Mouse (Mus musculus) heart, embryonic 11.5 days (tissue): Measurements from ENCODE around the gene Sdk2. TPM values are rescaled to one million over a fixed set of nuclear protein-coding genes. Genes with fewer than 3 reads are reported as not detected.

Experiments
- ATAC-seq: fragments of 200-750 bp; cut with Nextera tagmentation; replicated peaks from 2 replicates; pipeline ENCODE4 v1.8.0; 2017; ENCODE audit warnings: moderate library complexity; ENCODE audit not compliant: insufficient number of reproducible peaks, low FRiP score, low TSS enrichment
- H3K27ac ChIP-seq: fragments of 300-500 bp; sonication (generic); 2 replicates; pipeline ENCODE4 v1.5.1; 2014; ENCODE audit warnings: mild to moderate bottlenecking, low read depth, low read length
- H3K27me3 ChIP-seq: fragments of 300-500 bp; sonication (generic); 2 replicates; pipeline ENCODE4 v1.6.1; 2014; ENCODE audit warnings: mild to moderate bottlenecking, low read length, mixed read lengths; ENCODE audit not compliant: control insufficient read depth, insufficient read depth
- H3K36me3 ChIP-seq: fragments of 300-500 bp; sonication (generic); 2 replicates; pipeline ENCODE4 v1.6.1; 2014; ENCODE audit warnings: mild to moderate bottlenecking, low read length, moderate library complexity, mixed read lengths; ENCODE audit not compliant: control insufficient read depth, insufficient read depth
- H3K4me1 ChIP-seq: fragments of 300-500 bp; sonication (generic); 2 replicates; pipeline ENCODE4 v1.6.1; 2014; ENCODE audit warnings: low read length; ENCODE audit not compliant: control insufficient read depth, insufficient read depth
- H3K4me2 ChIP-seq: fragments of 300-500 bp; sonication (generic); 2 replicates; pipeline ENCODE4 v1.6.1; 2014; ENCODE audit warnings: mild to moderate bottlenecking, moderate library complexity
- H3K4me3 ChIP-seq: fragments of 300-500 bp; sonication (generic); 2 replicates; pipeline ENCODE4 v1.5.1; 2014; ENCODE audit warnings: low read depth, low read length
- H3K9ac ChIP-seq: fragments of 300-500 bp; sonication (generic); 2 replicates; pipeline ENCODE4 v1.6.1; 2014; ENCODE audit warnings: mild to moderate bottlenecking, low read depth, low read length, moderate library complexity
- H3K9me3 ChIP-seq: fragments of 300-500 bp; sonication (generic); replicated peaks from 2 replicates; pipeline ENCODE4 v1.6.1; 2016; ENCODE audit warnings: low read length; ENCODE audit not compliant: control insufficient read depth
- WGBS: fragments of 180-500 bp; shearing (Covaris S2); extraction: QIAGEN DNeasy Blood & Tissue Kit; methylation state at CpG from one replicate; pipeline ENCODE4 v1.1.7; 2014; ENCODE audit not compliant: insufficient replicate concordance; 5-methylcytosine and 5-hydroxymethylcytosine counted together
- polyA plus RNA-seq: library from polyadenylated mRNA; unstranded; fragments of >200 nt; fragmentation: Nextera tagmentation; extraction: Ambion mirVana; gene quantifications from 2 replicates; pipeline ENCODE4 v1.2.1, GENCODE M21; 2014

Sdk2 gene
- polyA plus RNA-seq, 1 experiment from 2014 or later = 1.9 TPM

DNA sequence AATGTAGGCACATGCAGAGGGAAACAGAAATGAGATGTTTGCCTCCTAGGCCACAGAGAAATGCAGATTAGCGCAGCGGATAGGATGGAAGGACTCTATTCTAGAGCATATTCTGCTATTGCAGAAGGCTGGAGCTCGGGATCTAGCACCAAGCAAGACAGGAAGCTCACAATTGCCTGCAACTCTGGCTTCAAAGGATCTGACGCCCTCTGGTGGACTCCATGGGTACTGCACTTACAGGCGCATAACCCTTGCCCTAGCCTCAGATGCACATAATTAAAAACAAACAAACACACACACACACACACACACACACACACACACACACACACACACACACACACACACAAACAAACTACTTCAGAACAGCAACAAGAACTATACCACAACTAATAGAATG lies 203.4 kb downstream of the Sdk2 start:
- H3K36me3 ChIP-seq = no peaks in the 10 kb centered on the region
- H3K27ac ChIP-seq = no peak overlapping the region
- no peaks in the 10 kb centered on the region for H3K27me3 ChIP-seq
- H3K4me3 ChIP-seq = no peak overlapping the region
- no peaks in the 10 kb centered on the region; the same call in 1 of the 2 replicates for H3K4me1 ChIP-seq
- H3K9me3 ChIP-seq = no peaks in the 10 kb centered on the region
- no peak overlapping the region for H3K4me2 ChIP-seq
- H3K9ac ChIP-seq = no peak overlapping the region
- no peak for ATAC-seq
- WGBS = 67% methylated on average over 5 of the region's 5 CpGs

DNA sequence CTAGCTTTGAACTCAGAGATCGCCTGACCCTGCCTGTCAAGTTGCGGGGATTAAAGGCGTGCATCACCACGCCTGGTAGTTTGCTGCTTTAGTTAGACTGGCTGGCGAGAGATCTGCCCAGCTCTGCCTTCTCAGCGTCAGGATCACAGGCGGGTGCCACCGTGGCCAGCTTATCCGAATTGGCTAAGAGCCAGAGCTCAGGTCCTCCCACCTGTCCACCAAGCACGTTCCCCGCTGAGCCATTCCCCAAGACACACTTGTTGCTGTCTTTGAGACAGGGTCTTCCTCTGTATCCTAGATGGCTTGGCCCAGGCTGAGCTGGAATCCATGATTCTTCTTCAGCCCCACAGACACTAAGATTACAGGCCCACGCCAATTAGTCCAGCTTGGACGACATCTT lies 211.2 kb downstream of the Sdk2 start:
- Histone ChIP-seq H3K9ac (no peak overlapping the region), H3K4me1 (peaks cover 2% of the 10 kb centered on the region; the same call in 1 of the 2 replicates), H3K27me3 (no peaks in the 10 kb centered on the region), H3K4me3 (no peak overlapping the region), H3K9me3 (no peaks in the 10 kb centered on the region), H3K36me3 (no peaks in the 10 kb centered on the region), H3K4me2 (no peak overlapping the region), H3K27ac (no peak overlapping the region)
- ATAC-seq = no peak
- 81% methylated on average over 13 of the region's 13 CpGs for WGBS

DNA sequence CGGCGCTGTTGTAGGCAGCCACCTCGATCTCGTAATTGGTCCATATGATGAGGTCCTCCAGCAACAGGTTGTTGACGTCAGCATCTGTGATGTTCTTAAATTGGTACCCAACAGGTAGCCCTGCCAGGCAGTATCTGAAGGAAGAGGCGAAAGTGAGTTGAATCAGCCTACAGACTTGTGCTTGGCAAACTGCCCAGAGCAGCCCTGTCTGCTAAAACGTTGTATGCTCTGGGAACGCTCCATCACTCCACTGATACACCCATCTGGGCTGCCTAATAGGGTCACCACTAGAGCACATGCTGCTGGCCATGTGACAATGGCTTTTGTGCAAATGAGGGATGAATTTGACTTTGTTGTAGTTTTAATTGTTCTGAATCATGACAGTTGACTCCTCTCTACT lies 215.1 kb downstream of the Sdk2 start:
- no peak overlapping the region for H3K9ac ChIP-seq
- 72% methylated on average over 8 of the region's 8 CpGs for WGBS
- no peak overlapping the region for H3K4me3 ChIP-seq
- H3K4me1 ChIP-seq = peaks cover 4% of the 10 kb centered on the region; the same call in 1 of the 2 replicates
- H3K9me3 ChIP-seq = no peaks in the 10 kb centered on the region
- ATAC-seq = no peak
- no peaks in the 10 kb centered on the region for H3K27me3 ChIP-seq
- H3K4me2 ChIP-seq = no peak overlapping the region
- H3K27ac ChIP-seq = no peak overlapping the region
- no peaks in the 10 kb centered on the region for H3K36me3 ChIP-seq

DNA sequence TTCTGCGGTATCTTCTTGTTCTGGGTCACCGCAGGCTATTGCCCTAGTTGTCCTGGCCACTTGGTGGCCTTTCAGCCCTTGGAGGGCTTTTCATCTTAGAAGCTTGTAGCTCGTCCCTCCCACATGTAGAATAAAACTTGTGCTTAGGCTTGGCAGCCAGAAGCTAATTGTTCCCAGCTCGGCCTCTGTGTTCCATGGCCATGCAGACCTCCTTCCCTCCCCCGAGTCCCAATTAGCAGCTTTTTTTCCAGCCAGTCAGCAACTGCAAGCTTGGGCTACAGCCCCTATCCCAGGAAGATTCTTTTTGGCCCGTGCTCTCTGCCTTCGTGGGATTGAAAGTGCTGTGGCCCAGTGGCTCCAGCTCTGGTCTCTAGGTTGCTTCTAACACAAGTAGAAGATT lies 217.5 kb downstream of the Sdk2 start:
- Histone ChIP-seq H3K27me3 (no peaks in the 10 kb centered on the region), H3K9me3 (no peaks in the 10 kb centered on the region), H3K9ac (no peak overlapping the region), H3K4me2 (no peak overlapping the region), H3K4me1 (peaks cover 4% of the 10 kb centered on the region; the same call in 1 of the 2 replicates), H3K27ac (no peak overlapping the region), H3K4me3 (no peak overlapping the region), H3K36me3 (no peaks in the 10 kb centered on the region)
- 71% methylated on average over 7 of the region's 7 CpGs for WGBS
- ATAC-seq = no peak

DNA sequence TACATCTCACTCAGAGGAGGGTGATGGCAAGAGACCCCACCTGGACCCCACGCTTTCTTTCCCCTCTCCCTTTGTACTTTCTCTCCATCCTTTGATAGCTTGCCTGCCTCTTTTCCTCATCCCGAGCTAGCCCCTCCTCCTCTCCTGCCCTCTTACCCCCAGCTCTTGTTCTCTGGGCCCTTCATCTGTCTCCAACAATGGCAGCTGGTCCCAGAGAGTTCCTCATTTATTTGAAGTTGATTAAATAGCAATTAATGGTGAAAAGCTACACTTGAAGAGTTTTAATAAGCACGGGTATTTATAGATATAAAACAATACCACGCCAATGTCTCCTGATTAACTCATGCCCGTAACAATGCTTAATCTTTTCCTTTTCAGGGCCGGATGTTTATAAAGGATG lies 222.9 kb downstream of the Sdk2 start:
- ATAC-seq = no peak
- Histone ChIP-seq H3K27ac (no peak overlapping the region), H3K36me3 (no peaks in the 10 kb centered on the region), H3K9ac (no peak overlapping the region), H3K4me3 (no peak overlapping the region), H3K4me2 (no peak overlapping the region), H3K27me3 (no peaks in the 10 kb centered on the region), H3K4me1 (no peaks in the 10 kb centered on the region), H3K9me3 (no peaks in the 10 kb centered on the region)
- 75% methylated on average over 6 of the region's 6 CpGs for WGBS

DNA sequence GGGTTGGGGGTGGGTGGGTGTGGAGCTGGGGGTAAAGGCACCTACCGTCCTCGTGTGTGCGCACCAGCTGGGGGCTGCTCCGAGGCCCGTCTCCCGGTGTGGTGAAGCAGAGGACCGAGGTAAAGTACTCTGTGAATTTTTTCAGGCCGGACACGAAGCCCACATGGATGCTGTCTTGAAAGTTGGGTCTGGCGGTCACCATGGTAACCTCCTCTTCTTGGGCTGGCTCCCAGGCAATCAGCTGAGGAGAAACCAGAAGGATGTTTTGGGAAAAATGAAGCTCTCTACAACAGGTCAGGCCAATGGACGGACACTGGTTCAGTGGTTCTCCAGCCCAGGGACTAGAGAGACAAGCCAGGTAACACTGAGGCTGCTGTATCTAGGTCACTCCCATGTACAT lies 224.0 kb downstream of the Sdk2 start:
- WGBS = 87% methylated on average over 11 of the region's 11 CpGs
- no peak overlapping the region for H3K27ac ChIP-seq
- no peak overlapping the region for H3K4me3 ChIP-seq
- H3K9me3 ChIP-seq = no peaks in the 10 kb centered on the region
- H3K9ac ChIP-seq = no peak overlapping the region
- H3K36me3 ChIP-seq = no peaks in the 10 kb centered on the region
- no peaks in the 10 kb centered on the region for H3K27me3 ChIP-seq
- 0 out of 2 replicates have a peak, but pooled peaks have one; percentile 26 for ATAC-seq
- no peaks in the 10 kb centered on the region for H3K4me1 ChIP-seq
- H3K4me2 ChIP-seq = no peak overlapping the region

DNA sequence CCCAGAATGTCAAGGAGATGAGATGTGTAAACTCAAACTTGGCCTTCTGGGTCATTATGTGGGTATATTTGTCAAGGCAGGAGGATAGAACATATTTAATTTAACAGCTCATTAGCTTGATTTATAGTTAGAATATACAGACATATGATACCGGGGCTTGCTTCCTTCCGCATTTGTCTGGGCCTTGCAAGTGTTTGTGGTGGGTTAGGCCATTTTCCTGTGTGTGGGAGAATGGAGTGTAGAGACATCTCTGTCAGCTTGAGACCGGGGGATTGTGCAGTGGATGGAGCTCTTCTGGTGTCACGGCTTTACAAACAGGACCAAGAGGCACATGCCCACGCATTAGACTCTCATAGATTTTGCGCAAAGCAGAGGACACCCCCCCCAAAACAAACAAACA lies 235.2 kb downstream of the Sdk2 start:
- no peaks in the 10 kb centered on the region for H3K36me3 ChIP-seq
- H3K27ac ChIP-seq = no peak overlapping the region
- ATAC-seq = no peak
- peaks cover 7% of the 10 kb centered on the region for H3K4me1 ChIP-seq
- H3K4me3 ChIP-seq = no peak overlapping the region
- peaks cover 3% of the 10 kb centered on the region; the same call in 1 of the 2 replicates for H3K27me3 ChIP-seq
- no peak overlapping the region for H3K4me2 ChIP-seq
- no peaks in the 10 kb centered on the region for H3K9me3 ChIP-seq
- 89% methylated on average over 6 of the region's 6 CpGs for WGBS
- H3K9ac ChIP-seq = no peak overlapping the region

DNA sequence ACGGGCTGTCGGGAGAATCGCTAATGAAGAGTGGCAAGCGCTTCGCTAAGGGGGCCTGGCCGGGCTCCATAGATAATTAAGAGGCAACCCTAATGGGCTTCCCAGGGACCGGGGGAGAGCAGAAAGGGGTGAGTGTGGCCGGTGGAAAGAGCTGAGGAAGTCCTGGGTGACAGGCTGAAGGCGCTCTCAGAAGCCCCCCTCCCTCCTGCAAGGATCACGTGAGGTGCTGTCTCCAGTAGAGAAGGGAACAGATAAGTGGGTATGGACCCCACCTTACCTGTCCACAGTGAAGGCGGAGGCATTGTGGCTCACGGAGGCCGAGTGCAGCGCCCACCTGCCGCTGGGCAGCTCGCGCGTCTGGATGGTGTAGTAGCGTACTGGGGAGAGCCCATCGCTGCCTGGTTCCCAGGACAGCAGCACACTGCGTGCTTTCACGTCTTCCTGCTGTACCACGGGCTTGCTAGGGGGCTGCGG lies 238.7 kb downstream of the Sdk2 start:
- H3K4me2 ChIP-seq = peak overlapping the region; percentile 12; the same call in 1 of the 2 replicates
- 43% methylated on average over 24 of the region's 24 CpGs for WGBS
- H3K27me3 ChIP-seq = peaks cover 3% of the 10 kb centered on the region; the same call in 1 of the 2 replicates
- H3K9me3 ChIP-seq = no peaks in the 10 kb centered on the region
- no peaks in the 10 kb centered on the region for H3K4me1 ChIP-seq
- H3K36me3 ChIP-seq = no peaks in the 10 kb centered on the region
- H3K4me3 ChIP-seq = no peak overlapping the region
- H3K9ac ChIP-seq = no peak overlapping the region
- no peak overlapping the region for H3K27ac ChIP-seq
- no peak for ATAC-seq

DNA sequence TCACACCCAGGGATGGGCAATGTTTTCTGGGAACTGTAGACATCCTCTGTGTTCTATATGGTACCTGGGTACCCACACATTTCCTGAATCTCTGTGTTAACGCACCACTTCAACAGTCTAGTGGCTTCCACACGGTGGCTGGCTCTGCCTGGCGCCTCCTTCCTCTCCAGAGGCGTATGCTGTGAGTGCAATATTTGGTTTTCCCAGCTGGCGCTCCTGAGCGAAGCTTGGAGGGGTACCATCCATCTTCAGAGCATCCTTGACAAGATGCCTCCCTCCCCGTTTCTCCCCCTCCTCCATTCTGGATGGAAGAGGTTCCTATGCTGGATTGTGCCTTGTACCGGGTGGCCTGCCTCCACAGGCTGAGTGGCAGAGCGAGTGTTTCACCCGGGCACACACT lies 246.8 kb downstream of the Sdk2 start:
- no peaks in the 10 kb centered on the region for H3K36me3 ChIP-seq
- no peak overlapping the region for H3K4me2 ChIP-seq
- H3K27me3 ChIP-seq = no peaks in the 10 kb centered on the region
- 75% methylated on average over 10 of the region's 10 CpGs for WGBS
- H3K4me3 ChIP-seq = no peak overlapping the region
- H3K27ac ChIP-seq = no peak overlapping the region
- no peak overlapping the region for H3K9ac ChIP-seq
- no peaks in the 10 kb centered on the region; the same call in 1 of the 2 replicates for H3K4me1 ChIP-seq
- ATAC-seq = no peak
- no peaks in the 10 kb centered on the region for H3K9me3 ChIP-seq
